Mouse (Mus musculus) layer of hippocampus, postnatal 14 days (tissue): ENCODE measurements around the gene Nrp2. TPM values are rescaled to one million over a fixed set of nuclear protein-coding genes. Genes with fewer than 3 reads are reported as not detected.
A peak's percentile ranks its signal among the peaks of the same experiment; 100 is the strongest.

ENCODE experiments used
- DNase-seq, 2 experiments: peaks; one replicate each; pipeline ENCODE4 v3.0.0; 2021 to 2022; ENCODE audit warnings: low spot score in 2 of 2, mixed read lengths in 1 of 2
- total RNA-seq, 2 experiments: library from RNA; stranded (reverse); gene quantifications; 2 replicates each; pipeline ENCODE4 v1.2.3; 2021

The Nrp2 gene
- total RNA-seq, 2 experiments from 2014 or later, result 70.2 to 79.5 TPM

DNA sequence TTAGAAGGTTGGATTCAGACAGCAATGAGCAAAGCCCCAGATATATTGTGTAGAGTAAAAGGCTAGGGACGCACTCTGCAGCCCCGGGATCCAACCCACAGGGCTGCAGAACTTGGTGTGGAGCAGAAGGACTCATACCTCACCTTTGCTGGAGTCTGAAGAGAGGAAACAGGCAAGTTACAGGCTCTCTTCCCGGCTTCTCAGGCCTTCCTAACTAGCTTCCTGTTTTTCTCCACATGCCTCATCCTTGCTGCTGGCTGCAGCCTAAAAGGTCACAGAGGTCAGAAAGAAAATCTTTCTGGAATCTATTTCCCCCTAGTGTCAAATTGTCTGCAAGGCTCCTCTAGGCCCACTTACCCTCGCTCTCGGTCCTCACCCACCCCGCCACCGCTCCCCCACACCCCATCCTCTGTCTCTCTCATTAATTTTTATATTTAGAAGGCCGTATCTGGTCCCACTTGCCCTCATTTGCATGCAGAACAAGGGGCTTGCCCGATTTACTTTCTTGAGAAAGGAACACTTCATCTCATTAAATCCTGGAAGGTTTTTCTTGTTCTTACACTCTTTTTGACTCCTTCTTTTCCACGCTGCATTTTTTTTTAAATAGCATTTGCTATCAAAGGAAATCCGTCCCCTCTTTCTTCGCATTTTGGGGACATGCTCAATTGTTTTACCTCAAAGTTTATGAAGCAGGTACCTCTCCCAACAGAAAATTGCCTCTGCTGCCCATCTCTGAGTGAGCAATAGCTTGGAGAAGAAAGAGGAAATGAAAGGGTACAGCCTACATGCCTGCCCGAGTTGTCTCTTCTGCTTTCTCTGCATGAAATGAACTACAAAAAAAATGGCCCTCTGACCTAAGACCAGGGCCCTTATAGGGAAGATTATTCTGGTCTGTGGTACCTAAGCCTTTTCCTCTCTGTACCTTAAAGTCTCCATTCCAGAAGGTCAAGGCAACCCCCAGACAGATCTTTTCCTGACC, 17.9 kb downstream of the Nrp2 start:
- no peak for DNase-seq

DNA sequence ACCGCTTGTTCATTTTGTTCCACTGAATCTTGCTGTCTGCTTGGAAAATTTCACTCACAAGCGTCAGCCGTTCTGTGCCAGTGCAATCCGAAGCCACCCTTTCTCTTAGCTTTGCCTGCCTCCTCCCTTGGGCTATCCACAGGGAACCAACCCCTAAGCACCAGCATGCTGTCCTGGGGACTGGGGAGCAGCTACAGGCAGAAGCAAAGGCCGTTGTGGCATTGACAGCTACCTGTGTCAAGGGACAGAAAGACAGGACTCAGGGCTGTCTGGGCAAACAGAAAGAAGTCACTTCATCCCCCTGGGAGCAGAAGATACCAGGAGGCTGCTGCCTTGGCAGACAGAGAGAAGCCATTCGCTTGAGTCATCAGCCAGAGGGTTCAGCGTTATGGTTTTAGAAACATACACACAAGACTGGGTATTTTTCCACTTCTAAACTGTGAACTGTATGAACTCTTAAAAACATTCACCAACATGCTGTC, 18.7 kb downstream of the Nrp2 start:
- DNase-seq, result no peak

DNA sequence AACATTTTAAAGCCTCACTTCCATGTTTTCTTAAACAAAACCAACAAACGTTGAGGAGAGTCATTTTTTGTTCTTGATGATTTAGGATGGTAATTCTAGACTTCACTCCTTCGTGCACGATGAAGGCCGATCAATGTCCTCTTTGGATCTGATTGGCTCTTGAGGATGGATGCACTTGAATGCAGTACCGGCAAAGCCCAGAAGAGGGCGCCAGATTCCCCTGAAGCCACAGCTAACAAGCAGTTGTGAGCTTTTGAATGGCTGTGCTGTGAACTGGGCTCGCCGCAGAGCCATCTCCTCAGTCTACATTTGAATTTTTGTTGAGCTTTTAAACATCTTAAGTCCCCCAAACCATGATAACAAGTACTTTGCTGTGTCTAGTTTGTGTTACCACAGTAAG, 19.4 kb downstream of the Nrp2 start:
- DNase-seq, result no peak

DNA sequence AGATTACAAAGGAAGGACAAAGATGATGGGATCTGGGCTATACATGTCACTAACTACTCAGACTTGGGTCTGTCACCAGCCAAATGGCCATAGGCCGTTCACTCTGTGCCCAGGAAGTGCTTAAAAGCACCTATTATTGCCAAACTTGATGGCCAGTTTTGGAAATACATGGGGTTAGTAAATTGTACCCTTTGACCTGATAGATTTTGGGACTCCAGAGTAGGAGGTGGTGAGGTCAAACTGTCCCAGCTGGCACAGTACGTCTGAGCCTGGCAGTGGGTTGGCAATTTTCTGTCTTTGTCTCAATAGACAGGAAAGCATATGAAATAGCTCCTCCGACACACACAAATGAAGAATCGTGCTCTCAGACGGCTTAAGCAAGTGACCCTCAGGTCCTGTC, 20.8 kb downstream of the Nrp2 start:
- DNase-seq, result no peak

DNA sequence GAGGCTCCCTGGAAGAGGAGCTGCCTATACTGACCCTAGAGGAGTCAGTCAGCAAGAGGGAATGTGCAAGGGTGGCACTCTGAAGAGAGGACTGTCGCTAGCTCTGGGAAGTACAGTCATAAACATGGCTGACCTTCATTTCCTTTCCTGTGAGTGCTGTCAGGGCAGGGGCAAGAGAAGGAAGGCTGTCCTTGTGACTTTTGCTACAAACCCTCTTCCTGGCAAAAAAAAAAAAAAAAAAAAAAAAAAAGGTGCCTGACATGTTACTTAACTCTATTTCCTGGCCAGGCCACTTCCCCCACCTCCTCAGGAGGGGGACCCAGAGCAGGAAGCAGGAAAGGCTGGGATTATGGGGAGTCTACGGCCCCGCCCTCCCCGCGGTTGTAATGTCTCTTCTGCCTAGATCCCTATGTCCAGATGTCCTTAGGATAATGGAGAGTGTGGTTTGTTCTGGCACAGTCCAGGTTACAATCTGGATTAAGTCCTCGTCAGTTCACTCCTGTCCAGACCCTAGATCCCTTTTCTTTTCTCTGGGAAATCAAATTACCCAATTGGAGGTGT, 21.5 kb downstream of the Nrp2 start:
- no peak for DNase-seq

DNA sequence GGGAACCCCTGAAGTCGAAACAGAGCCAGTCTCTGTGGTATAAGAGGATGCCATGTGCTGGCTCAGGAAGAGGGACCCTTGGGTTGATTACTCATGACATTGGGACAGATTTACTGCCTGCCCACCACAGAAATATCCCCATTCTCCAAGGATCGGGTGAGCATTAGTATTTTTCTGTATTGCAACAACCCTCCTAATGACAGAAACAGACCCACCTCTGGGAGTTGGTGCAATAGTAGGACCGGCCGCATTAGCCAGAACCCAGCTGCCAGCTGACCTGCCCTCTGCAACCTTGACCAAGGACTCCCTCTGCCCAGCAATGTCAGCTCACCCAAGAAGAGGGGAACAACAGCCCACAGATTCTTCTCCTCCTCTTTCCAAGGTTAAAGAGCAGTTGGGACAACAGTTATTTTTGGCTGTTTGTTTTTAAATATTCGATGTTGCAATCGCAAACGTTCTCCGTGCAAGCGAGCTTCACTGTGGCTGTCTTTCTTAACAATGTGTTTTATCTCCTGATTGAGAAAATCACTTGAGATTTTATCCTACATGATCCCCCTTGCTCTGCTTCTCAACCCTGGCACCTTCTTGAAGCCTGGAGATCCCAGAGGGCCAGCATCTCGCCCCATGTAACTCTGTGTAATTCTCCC, 22.1 kb downstream of the Nrp2 start:
- no peak for DNase-seq

DNA sequence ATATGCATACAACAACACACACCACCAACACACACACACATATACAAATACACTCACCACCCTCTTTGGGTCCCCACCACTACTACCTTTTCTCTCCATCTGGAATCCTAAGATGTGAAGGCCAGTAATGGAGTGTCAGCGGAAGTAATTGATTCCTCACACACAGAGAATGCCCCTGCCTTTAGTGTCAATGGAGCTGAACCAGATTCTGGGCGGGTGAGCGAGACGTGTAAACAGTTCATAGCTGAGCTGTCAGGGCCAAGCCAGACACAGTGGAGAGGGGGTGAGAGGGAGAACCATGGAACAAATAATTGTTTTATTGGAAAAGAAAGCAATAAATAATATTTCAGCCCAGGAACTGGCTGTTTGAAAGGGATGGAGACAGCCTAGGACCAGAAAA, 24.1 kb downstream of the Nrp2 start:
- no peak for DNase-seq

DNA sequence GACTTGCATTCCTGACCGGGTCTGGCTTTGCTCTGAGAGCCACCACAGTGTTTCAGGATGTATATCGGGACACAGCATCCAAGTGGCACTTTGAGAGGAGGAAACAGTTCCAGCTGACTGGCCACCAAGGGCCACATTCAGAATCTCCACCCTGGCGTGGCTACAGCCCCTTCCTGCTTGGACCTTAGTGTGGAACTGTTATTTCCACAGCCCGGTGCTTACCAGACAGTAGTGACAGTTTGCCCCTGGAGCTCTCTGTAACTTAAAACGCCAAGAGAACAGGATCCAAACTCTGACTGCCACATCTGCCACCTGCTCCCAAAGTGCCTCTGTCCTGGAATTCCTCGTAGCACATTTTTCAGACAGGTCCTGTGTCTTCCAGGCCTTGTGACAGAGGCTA, 25.3 kb downstream of the Nrp2 start:
- no peak for DNase-seq

DNA sequence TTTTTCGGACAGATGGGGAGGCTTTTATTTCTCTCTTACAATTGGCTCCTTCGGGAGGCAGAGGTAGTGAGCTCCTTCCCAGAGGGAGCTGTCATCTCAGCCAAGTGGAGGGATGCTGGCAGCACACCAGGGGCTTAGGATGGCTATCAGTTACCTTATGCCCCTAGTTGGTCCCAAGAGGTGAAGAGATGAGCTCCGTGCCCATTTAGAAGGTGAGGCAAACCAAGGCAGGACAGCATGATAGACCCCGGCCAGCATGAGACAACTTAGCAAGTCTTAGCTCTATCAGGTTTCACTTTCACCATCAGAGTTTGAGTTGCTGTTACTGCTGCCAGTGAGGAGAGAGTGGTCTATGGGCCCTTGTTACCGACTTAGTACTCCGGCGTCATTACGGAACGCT, 25.8 kb downstream of the Nrp2 start:
- DNase-seq, result no peak

DNA sequence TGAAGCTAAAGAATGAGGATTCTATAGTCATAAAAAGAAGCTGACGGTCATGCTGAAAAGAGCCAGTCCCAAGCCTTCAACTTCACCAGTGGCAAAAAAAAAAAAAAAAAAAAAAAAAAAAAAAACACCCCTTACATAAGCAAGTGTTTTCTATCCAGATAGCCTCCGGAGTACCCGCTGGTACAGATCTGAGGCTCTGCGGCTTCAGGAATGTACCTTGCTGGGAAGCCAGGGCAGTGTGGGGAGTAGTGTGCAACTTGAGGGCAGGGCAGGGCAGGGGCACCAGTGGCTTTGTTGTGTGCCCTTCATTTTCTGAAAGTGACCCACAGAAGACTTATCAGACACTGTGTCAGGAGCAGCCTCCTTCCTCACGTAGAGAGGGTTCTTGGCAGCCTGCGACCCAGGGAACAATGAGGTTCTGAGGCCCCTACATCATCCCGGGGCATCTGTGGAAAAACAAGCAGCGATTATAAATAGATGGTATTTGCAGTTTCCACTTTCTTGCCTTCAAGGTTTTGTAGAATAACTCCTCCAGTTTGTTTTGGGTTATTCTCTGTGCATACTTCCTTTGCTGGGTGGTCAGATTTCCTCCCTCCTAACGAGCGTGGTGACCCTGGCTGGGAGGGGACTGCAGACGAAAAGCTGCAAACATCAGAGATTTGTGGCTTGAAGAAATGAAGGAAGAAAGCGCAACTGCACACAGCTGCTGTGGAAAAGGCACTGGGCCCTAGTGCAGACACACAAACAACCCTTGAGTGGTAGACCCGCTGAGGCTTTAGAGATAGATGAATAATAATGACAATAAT, 26.5 kb downstream of the Nrp2 start:
- DNase-seq, result no peak

DNA sequence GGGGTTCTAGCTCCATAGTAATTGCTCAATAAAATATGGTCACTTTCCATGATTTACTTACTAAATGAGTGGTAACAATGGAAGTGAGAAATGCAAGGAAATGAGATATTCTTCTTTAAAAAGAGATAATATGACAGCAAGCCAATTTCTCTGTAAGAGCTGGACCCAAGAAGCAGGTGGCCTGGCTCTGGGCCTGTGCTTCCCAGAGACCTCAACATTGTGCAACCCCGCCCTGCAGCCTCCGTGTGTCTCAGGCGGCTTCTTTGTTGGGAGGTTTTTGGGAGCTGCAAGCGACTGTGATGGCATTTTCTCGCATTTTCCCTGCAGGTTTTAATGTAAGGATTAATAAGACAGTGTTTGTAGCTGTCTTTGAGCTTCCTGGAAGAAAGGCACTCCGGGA, 29.0 kb downstream of the Nrp2 start:
- DNase-seq, result no peak

DNA sequence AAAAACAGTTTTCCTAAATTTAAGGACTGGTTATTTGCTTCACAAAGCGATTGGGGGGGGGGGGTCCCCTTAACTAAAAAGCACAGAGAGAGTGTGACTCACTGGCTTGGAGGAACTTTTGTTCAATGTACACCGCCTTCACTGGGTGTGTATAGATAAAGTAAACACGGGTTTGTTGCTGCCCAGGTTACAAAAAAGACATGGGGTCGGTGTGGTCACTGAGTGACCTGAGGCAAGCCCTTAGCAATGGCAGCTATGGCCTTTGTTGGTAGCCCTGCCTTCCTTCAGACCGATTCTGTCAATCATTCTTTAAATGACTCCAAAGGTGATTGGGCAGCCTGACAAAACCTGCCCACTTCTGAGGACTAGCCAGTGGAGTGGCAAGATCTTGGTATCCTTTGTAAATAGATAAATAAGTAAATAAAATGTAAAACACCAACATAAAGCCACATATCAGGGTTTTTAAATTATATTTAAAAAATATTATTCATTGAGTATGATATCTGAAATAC, 31.4 kb downstream of the Nrp2 start:
- no peak for DNase-seq

DNA sequence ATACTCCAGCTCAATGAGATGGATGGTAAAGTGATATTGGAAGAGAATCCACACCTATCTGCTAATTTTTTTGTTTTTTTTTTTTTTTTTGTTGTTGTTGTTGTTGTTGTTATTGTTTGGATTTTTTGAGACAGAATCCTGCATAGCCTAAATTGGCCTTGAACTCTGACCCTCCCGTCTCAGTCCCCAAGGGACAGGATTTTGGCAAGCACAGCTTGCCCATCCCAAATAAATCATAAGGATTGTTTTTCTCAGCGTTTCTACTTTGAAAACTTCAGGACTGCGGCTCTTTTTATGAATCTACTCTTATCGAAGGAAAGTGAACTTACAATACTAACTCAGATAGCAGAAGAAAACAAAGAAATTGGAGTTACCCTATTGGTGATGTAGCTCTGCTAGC, 31.9 kb downstream of the Nrp2 start:
- DNase-seq, result no peak

DNA sequence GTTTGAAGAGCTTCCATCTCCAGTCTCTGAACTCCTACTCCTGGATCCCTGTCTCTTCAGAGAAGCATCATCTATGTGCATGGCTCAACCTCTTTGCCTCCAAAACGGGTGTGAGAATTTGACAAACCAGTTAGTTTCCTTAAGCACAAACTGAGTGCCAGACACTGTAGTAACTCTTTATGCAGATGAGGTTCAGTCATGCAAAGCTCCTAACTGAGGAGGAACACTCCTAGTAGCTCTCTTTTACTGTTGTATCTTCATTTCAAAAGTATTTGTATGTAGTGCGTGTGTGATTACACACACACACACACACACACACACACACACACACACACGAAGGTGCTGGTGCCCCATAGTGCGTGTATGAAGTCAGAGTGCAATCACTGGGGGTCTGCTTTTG, 32.8 kb downstream of the Nrp2 start:
- DNase-seq, result no peak

DNA sequence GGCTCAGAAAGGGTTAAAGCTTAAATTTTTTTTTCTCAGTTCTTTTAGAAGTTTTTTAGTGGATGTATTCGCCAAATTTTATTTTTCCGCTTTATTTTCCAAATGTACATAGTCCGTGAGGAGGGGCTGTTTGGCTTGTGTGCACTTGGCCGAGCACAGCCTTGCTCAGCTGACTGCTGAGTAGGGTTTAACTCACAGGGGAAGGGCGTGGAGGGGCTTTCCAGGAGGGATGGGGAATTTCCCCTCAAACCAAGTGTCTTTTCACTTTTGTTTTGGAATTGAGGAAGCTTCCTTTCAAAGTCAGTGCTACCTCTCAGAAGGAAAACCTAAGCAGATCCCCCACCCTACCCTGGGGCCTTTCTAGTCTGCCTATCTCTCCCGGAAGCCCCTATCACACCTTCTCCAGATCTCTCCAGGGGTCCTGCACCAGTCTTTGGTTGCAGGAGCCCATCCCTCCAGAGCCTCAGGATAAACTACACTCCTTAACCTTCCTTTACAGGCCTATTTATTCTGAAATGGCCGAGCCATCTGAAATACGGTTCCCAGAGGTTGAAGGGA, 33.4 kb downstream of the Nrp2 start:
- DNase-seq, result no peak

DNA sequence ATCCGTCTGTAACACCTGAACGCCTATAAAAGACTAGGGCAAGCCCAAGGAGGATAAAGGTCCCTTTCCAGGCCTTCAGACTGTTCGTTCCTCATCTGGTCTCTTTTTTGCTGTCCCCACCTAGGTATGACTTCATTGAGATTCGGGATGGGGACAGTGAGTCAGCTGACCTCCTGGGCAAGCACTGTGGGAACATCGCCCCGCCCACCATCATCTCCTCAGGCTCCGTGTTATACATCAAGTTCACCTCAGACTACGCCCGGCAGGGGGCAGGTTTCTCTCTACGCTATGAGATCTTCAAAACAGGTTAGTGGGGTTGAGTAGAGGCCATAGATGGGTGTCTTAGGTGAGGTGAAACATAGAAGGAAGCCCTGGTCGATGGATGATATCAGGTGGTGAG, 35.1 kb downstream of the Nrp2 start:
- DNase-seq, result no peak

DNA sequence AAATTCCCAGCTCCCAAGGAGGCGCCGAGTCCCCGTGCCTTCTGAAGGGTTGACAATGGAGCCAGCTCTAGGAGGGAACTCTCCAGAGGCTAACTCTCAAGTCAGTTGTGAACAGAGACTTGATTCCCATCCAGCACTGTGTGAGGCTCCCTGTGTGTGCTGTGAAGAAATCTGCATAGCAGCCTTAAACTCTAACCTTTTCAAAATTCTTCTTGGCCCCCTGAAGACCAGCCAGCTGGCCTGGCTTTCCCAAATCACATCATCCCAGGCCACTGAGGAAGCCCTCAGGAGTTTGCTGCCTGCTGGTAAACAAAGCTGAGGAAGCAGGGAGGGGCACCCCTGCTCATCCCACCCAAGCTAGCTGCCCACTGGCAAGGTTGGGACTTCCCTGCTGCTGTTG, 39.0 kb downstream of the Nrp2 start:
- no peak for DNase-seq

DNA sequence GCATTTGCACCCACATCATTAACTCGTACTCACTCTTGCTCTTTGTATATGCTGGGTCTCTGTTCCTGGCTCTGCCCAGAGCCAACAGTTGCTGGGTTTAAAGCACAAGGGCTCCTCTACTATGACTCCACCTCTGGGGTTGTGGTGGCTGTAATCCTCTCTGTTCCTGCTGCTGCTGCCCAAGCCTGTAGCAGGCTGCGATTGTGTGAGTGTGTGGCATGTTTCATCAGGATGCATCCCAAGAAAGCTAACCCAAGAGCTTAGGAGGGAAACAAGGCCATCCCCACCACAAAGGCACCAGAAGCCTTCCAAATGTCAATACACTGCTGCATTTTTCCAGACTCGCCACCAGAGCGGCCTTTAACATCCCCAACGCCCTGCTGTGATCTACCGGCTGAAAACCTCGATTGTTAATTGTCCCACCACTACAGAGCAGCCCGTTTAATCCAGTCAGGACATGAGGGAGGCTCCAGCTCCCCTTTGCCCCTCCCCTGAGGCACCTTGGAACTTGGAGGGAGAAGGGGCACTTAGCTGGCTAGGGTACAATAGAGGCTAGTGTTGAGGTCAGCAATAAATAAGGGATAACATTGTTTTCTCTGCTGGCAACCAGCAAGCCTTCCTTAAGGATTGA, 40.1 kb downstream of the Nrp2 start:
- peak in 1 of 2 experiments; percentile 43 for DNase-seq

DNA sequence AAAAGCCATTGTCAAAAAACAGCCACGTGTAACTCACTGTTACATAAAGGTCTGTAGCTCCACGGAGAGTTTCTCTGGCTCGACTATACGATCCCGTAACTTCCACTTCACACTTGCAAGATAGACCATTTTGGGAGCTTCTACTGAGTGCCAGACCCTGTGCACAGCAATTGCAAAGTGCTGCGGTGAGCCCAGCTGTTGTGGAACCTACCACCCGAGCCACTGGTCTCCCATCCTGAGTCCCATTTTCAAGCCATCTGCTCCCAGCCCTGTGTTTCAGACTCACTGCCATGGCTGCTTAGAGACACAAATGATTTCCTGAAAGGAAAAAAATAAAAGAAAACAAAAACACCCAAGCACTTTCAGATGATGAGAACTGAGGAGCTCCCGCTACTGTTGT, 42.8 kb downstream of the Nrp2 start:
- no peak for DNase-seq

DNA sequence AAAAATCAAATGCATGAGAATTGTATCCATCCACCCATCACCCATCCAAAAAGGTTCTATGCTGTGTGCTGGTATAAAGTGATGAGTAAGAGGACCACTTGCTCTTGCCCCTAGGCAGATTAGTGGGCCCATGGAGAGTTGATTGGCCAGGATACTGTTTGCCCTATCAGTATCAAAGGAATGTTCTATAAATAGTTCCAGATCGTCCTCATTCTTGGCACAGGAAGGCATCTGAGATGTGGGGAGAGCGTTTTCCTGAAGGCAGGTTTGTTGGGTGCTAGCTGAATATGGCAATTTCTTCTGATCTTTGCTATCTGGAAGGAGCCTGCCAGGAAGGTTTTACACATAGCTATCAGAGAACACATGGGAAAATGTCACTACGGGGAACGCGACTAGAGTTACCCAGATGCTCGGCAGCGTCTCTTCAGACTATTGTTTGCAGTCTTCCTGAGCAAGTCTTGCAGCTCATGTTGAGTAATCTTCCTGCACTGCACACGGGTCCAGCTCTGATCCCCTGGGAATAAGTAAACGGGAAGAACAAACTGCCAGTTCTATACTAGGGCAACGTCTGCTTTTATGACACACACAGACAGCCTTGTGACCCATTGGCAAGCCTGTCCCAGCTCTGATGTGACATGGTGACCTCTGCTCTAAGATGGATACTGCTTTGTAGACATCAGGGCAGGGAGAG, 44.5 kb downstream of the Nrp2 start:
- no peak for DNase-seq
